Mouse (Mus musculus) v-Abl transformed pro-B cells (cell line): ENCODE results near the gene Ube2i.

Experiments used
- in situ Hi-C, 2 experiments: fragments of 400-800 bp; cut with MboI; formaldehyde crosslinking; loops; one replicate each; pipeline ENCODE4 v1.15.1; 2025; ENCODE audit not compliant: unreplicated experiment in 2 of 2

Ube2i gene

DNA sequence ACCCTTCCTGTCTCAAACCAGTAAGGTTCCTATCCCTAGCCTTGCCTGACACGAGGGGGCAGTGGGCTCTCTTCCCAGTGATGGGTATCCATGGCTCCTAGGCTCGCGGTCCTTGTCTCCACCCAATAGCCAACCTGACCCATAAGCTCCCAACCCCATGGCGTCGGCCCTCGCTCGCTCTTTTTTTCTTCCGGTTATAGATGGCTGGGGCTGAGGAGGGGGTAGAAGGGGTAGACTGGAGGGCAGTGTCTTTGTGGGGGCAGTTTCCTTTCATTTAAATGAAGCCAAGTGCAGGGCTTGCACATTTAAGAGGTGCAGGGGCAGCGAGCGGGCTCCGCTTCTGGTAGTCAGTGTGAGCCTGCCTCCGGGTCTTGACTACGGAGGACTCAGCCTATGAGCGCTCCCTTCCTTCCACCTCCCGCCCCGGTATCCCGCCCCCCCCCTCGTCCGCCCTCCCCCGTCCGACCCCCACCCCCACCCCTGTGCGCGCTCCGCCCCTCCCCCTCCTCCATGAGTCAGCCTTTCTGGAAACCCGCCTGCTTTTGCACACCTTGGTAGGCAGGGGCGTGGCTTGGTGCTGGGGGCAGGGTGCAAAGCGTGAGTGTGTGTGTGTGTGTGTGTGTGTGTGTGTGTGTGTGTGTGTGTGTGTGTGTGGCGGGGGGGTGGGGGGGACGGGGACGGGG lies 52.5 kb downstream of the Ube2i start:
- in situ Hi-C loops = no loop called here

DNA sequence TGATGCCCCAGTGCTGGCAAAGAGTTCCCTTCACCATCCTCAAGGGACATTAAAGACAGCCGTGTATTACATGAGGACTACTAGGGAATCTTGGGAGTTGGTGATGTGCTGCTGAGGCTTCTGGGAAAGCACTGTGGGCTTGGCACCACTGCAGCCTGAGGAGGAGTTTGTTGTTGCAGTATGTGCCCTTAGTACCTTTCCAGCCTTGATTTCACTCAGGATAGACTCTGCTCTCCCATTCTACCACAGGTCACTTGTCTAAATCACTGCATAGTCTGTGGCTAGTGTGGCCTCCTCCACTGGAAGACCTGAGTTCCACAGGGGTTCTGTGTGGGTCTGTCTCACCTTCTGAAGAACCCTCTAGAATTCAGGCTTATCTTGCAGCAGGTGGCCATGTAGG lies 53.7 kb downstream of the Ube2i start:
- in situ Hi-C loops = no loop called here

DNA sequence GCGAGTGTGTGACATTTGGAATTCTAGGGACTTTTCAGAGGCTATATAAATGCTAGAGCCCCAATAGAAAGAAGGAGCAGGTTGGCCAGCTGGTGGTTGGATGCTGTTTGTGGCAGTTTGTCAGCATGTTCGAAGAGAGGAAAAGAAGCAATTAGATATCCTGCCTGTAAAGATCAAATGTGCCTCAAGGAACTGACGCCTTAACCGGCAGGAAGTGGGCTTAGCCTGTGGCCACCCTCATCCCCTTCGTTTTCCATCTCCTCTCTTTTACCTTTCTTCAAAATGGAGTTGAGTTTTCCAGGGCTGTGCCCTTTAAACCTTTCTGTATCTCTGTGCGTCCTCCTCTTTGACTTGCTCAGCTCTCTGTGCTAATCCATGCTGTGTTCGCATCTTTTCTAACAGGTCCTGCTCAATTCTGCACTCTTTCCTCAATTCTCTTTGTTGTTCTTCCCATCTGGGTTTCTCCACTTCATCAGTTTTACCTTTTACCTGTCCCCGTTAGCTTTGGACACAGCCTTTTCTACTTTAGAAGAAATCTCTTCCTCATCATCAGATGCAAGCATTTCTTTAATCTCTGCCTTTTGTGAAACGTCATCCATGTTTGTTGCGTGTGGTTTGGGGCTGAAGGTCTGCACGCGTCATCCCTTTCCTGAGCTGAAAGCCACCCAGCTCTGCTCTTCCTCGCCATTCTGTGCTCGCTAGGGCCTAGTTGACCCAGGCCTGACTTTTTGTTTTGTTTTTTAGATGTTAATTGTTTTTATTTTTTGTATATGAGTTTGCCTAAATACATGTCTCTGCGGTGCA lies 54.7 kb downstream of the Ube2i start:
- in situ Hi-C loops = no loop called here

DNA sequence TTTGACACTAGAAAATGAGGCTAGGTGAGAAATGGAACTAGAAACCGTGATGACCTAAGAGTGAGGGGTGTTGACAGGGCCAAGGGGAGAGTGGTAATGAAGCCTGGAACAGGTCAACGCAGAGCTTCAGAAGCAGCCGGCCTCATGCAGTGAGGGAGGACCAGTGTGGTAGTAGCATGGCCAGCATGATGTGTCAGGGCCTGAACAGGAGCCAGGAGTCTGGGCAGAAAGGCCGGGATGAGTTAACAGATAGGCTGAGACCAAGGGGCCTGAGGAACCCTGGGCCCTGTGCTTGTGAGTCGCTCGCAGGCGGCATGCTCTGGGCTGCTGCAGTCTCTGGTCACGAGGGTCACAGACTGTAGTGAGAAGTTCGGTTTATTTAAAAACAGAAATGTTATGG lies 55.5 kb downstream of the Ube2i start:
- in situ Hi-C loops = no loop called here

DNA sequence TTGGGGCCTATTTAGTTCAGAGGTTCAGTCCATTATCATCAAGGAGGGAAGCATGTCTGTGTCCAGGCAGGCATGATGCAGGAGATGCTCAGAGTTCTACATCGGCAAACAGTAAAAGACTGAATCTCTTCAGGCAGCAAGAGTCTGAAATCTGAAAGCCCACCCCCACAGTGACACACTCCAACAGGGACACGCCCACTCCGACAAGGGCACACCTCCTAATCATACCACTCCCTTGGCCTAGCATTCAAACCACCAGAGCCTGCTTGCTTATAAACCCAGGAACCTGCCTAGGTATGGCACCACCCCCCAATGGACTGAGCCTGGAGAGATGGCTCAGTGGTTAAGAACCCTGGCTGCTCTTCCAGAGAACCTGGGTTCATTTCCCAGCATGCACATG lies 59.0 kb downstream of the Ube2i start:
- in situ Hi-C loops = no loop called here
